Mouse (Mus musculus) cerebellum, adult 2 months (tissue): ENCODE results near the gene Cyp11a1.

Experiments
- CTCF ChIP-seq: fragments of 200-500 bp; IDR thresholded peaks from 2 replicates; pipeline ENCODE4 v1.5.1; 2011; ENCODE audit warnings: low read depth, mild to moderate bottlenecking, control low read depth, low read length, moderate library complexity, borderline replicate concordance; ENCODE audit not compliant: insufficient read depth
- POLR2A ChIP-seq: fragments of 200-500 bp; IDR thresholded peaks from 2 replicates; pipeline ENCODE4 v1.6.1; 2011; ENCODE audit warnings: low read length, control low read depth, borderline replicate concordance; ENCODE audit not compliant: insufficient read depth

GRCm38 (mm10) chr9:57961863-57962778, 44.1 kb upstream of the Cyp11a1 start:
- TF ChIP-seq CTCF (no peak), POLR2A (no peak)
